Mouse (Mus musculus) limb, embryonic 11.5 days (tissue): ENCODE data around the gene Spns2. TPM values are rescaled to one million over a fixed set of nuclear protein-coding genes. Genes with fewer than 3 reads are reported as not detected.

Experiments
- ATAC-seq: fragments of 200-750 bp; cut with Nextera tagmentation; 2 replicates; pipeline ENCODE4 v1.8.0; 2017; ENCODE audit warnings: low read depth; ENCODE audit not compliant: insufficient number of reproducible peaks, low FRiP score, low TSS enrichment
- DNase-seq: peaks from one replicate; pipeline ENCODE4 v3.0.0-alpha.2; 2015; ENCODE audit warnings: low spot score
- H3K27ac ChIP-seq: fragments of 300-500 bp; sonication (generic); replicated peaks from 2 replicates; pipeline ENCODE4 v1.5.1; 2014; ENCODE audit warnings: low read depth, mild to moderate bottlenecking, low read length
- H3K27me3 ChIP-seq: fragments of 300-500 bp; sonication (generic); 2 replicates; pipeline ENCODE4 v1.6.1; 2014; ENCODE audit warnings: mild to moderate bottlenecking, low read length, mixed read lengths; ENCODE audit not compliant: control insufficient read depth, insufficient read depth
- H3K36me3 ChIP-seq: fragments of 300-500 bp; sonication (generic); 2 replicates; pipeline ENCODE4 v1.6.1; 2014; ENCODE audit warnings: mild to moderate bottlenecking, low read length, moderate library complexity, mixed read lengths; ENCODE audit not compliant: control insufficient read depth, insufficient read depth
- H3K4me1 ChIP-seq: fragments of 300-500 bp; sonication (generic); 2 replicates; pipeline ENCODE4 v1.6.1; 2014; ENCODE audit warnings: low read length, mixed read lengths; ENCODE audit not compliant: control insufficient read depth, insufficient read depth
- H3K4me2 ChIP-seq: fragments of 300-500 bp; sonication (generic); 2 replicates; pipeline ENCODE4 v1.6.1; 2014; ENCODE audit warnings: low read depth, mild to moderate bottlenecking, moderate library complexity; ENCODE audit not compliant: severe bottlenecking
- H3K4me3 ChIP-seq: fragments of 300-500 bp; sonication (generic); 2 replicates; pipeline ENCODE4 v1.5.1; 2014; ENCODE audit warnings: low read depth, low read length
- H3K9ac ChIP-seq: fragments of 300-500 bp; sonication (generic); 2 replicates; pipeline ENCODE4 v1.6.1; 2014; ENCODE audit warnings: mild to moderate bottlenecking, low read length
- H3K9me3 ChIP-seq: fragments of 300-500 bp; sonication (generic); 2 replicates; pipeline ENCODE4 v1.6.1; 2016; ENCODE audit warnings: low read length; ENCODE audit not compliant: control insufficient read depth
- WGBS: fragments of 180-500 bp; shearing (Covaris S2); extraction: QIAGEN DNeasy Blood & Tissue Kit; methylation state at CpG from one replicate; pipeline ENCODE4 v1.1.7; 2014; 5-methylcytosine and 5-hydroxymethylcytosine counted together
- polyA plus RNA-seq: library from polyadenylated mRNA; unstranded; fragments of >200 nt; fragmentation: Nextera tagmentation; extraction: Ambion mirVana; gene quantifications from 2 replicates; pipeline ENCODE4 v1.2.1, GENCODE M21; 2014

Gene Spns2
- polyA plus RNA-seq, 1 experiment from 2014 or later = 2.1 TPM

GRCm38 (mm10) chr11:72465978-72466693, 23.6 kb downstream of the Spns2 start:
- DNase-seq (no peak), ATAC-seq (no peak)
- Histone ChIP-seq H3K36me3 (no peaks in the 10 kb centered on the region), H3K4me2 (no peak overlapping the region), H3K9ac (no peak overlapping the region), H3K9me3 (no peaks in the 10 kb centered on the region), H3K27ac (no peak overlapping the region), H3K27me3 (no peaks in the 10 kb centered on the region), H3K4me3 (no peak overlapping the region), H3K4me1 (no peaks in the 10 kb centered on the region)
- WGBS = 72% methylated on average over 11 of the region's 11 CpGs

- ATAC-seq (no peak), DNase-seq (no peak)
- Histone ChIP-seq H3K4me2 (no peak overlapping the region), H3K9ac (no peak overlapping the region), H3K27me3 (no peaks in the 10 kb centered on the region), H3K9me3 (no peaks in the 10 kb centered on the region), H3K4me1 (no peaks in the 10 kb centered on the region), H3K27ac (no peak overlapping the region), H3K4me3 (no peak overlapping the region), H3K36me3 (no peaks in the 10 kb centered on the region)
- 65% methylated on average over 3 of the region's 3 CpGs for WGBS
These were observed 24.9 kb downstream of the Spns2 start for GRCm38 (mm10) chr11:72464821-72465220.

- 58% methylated on average over 5 of the region's 5 CpGs for WGBS
- Histone ChIP-seq H3K4me2 (no peak overlapping the region), H3K9me3 (no peaks in the 10 kb centered on the region), H3K27me3 (no peaks in the 10 kb centered on the region), H3K4me3 (no peak overlapping the region), H3K27ac (no peak overlapping the region), H3K9ac (no peak overlapping the region), H3K4me1 (no peaks in the 10 kb centered on the region), H3K36me3 (no peaks in the 10 kb centered on the region)
- DNase-seq (no peak), ATAC-seq (no peak)
These were observed 28.2 kb downstream of the Spns2 start for GRCm38 (mm10) chr11:72461500-72461981.

- Histone ChIP-seq H3K36me3 (no peaks in the 10 kb centered on the region), H3K27me3 (no peaks in the 10 kb centered on the region), H3K4me3 (no peak overlapping the region), H3K9me3 (no peaks in the 10 kb centered on the region), H3K4me2 (no peak overlapping the region), H3K9ac (no peak overlapping the region), H3K27ac (no peak overlapping the region), H3K4me1 (no peaks in the 10 kb centered on the region)
- WGBS = 79% methylated on average over 3 of the region's 3 CpGs
- ATAC-seq (no peak), DNase-seq (no peak)
These were observed 31.2 kb downstream of the Spns2 start for GRCm38 (mm10) chr11:72458502-72458901.

- no peaks in the 10 kb centered on the region for H3K9me3 ChIP-seq
- no peak overlapping the region for H3K27ac ChIP-seq
- H3K4me2 ChIP-seq = no peak overlapping the region
- H3K36me3 ChIP-seq = no peaks in the 10 kb centered on the region
- ATAC-seq = no peak
- DNase-seq = no peak
- 73% methylated on average over 12 of the region's 12 CpGs for WGBS
- no peaks in the 10 kb centered on the region for H3K4me1 ChIP-seq
- H3K4me3 ChIP-seq = no peak overlapping the region
- H3K27me3 ChIP-seq = no peaks in the 10 kb centered on the region
- no peak overlapping the region for H3K9ac ChIP-seq
These were observed 31.7 kb downstream of the Spns2 start for GRCm38 (mm10) chr11:72457995-72458496.

GRCm38 (mm10) chr11:72455694-72456093, 34.0 kb downstream of the Spns2 start:
- ATAC-seq (no peak), DNase-seq (no peak)
- Histone ChIP-seq H3K36me3 (peaks cover 3% of the 10 kb centered on the region), H3K27ac (no peak overlapping the region), H3K4me1 (no peaks in the 10 kb centered on the region), H3K9me3 (no peaks in the 10 kb centered on the region), H3K4me2 (no peak overlapping the region), H3K9ac (no peak overlapping the region), H3K27me3 (no peaks in the 10 kb centered on the region), H3K4me3 (no peak overlapping the region)
- 75% methylated on average over 5 of the region's 5 CpGs for WGBS

GRCm38 (mm10) chr11:72453105-72453953, 36.4 kb downstream of the Spns2 start:
- H3K4me1 ChIP-seq = no peaks in the 10 kb centered on the region
- ATAC-seq (no peak), DNase-seq (no peak)
- WGBS = 55% methylated on average over 15 of the region's 15 CpGs
- H3K27ac ChIP-seq = no peak overlapping the region
- no peaks in the 10 kb centered on the region for H3K9me3 ChIP-seq
- H3K4me3 ChIP-seq = no peak overlapping the region
- H3K27me3 ChIP-seq = no peaks in the 10 kb centered on the region
- peaks cover 20% of the 10 kb centered on the region for H3K36me3 ChIP-seq
- no peak overlapping the region for H3K9ac ChIP-seq
- H3K4me2 ChIP-seq = no peak overlapping the region

- H3K9ac ChIP-seq = no peak overlapping the region
- no peaks in the 10 kb centered on the region for H3K4me1 ChIP-seq
- H3K36me3 ChIP-seq = peaks cover 30% of the 10 kb centered on the region
- no peak for ATAC-seq
- 85% methylated on average over 3 of the region's 3 CpGs for WGBS
- no peak overlapping the region for H3K4me2 ChIP-seq
- H3K27ac ChIP-seq = no peak overlapping the region
- no peaks in the 10 kb centered on the region for H3K9me3 ChIP-seq
- no peak overlapping the region for H3K4me3 ChIP-seq
- H3K27me3 ChIP-seq = no peaks in the 10 kb centered on the region
- DNase-seq = no peak
These were observed 37.5 kb downstream of the Spns2 start for GRCm38 (mm10) chr11:72452140-72452665.
